Mouse (Mus musculus) liver, adult 2 months (tissue): ENCODE results near the gene Rapgefl1. TPM values are rescaled to one million over a fixed set of nuclear protein-coding genes. Genes with fewer than 3 reads are reported as not detected.

Experiments
- DNase-seq: peaks from one replicate; pipeline ENCODE4 v3.0.0-alpha.2; 2011; ENCODE audit warnings: low read depth, low spot score; ENCODE audit errors: extremely low read depth
- H3K27ac ChIP-seq: fragments of 200-500 bp; replicated peaks from 2 replicates; pipeline ENCODE4 v1.5.1; 2012; ENCODE audit warnings: low read depth, mild to moderate bottlenecking, control low read depth, inconsistent platforms, low read length; ENCODE audit not compliant: insufficient read depth
- H3K27me3 ChIP-seq: fragments of 200-500 bp; 2 replicates; pipeline ENCODE4 v1.6.1; 2012; ENCODE audit warnings: mild to moderate bottlenecking, moderate library complexity, low read length, inconsistent platforms; ENCODE audit not compliant: control insufficient read depth, insufficient read depth
- H3K36me3 ChIP-seq: fragments of 200-500 bp; 2 replicates; pipeline ENCODE4 v1.6.1; 2012; ENCODE audit warnings: low read length, inconsistent platforms; ENCODE audit not compliant: control insufficient read depth, insufficient read depth
- H3K4me1 ChIP-seq: fragments of 200-500 bp; 2 replicates; pipeline ENCODE4 v1.6.1; 2011; ENCODE audit warnings: low read length; ENCODE audit not compliant: control insufficient read depth, insufficient read depth
- H3K4me3 ChIP-seq: fragments of 200-500 bp; 2 replicates; pipeline ENCODE4 v1.5.1; 2011; ENCODE audit warnings: low read depth, mild to moderate bottlenecking, control low read depth, low read length, moderate library complexity; ENCODE audit not compliant: insufficient read depth
- H3K79me2 ChIP-seq: fragments of 200-500 bp; 2 replicates; pipeline ENCODE4 v1.6.1; 2012; ENCODE audit warnings: inconsistent platforms, mild to moderate bottlenecking, low read length, moderate library complexity; ENCODE audit not compliant: control insufficient read depth, insufficient read depth
- H3K9ac ChIP-seq: fragments of 200-500 bp; 2 replicates; pipeline ENCODE4 v1.6.1; 2012; ENCODE audit warnings: low read depth, mild to moderate bottlenecking, control low read depth, inconsistent platforms, low read length
- CTCF ChIP-seq: fragments of 200-500 bp; IDR thresholded peaks from 2 replicates; pipeline ENCODE4 v1.5.1; 2011; ENCODE audit warnings: low read depth, low read length, control low read depth
- POLR2A ChIP-seq: fragments of 200-500 bp; IDR thresholded peaks from 2 replicates; pipeline ENCODE4 v1.6.1; 2011; ENCODE audit warnings: low read length, control low read depth; ENCODE audit not compliant: insufficient read depth; ENCODE audit errors: extremely low read depth
- WGBS: fragments of 180-500 bp; shearing (Covaris S2); methylation state at CpG from one replicate; pipeline ENCODE4 v1.1.7; 2018; 5-methylcytosine and 5-hydroxymethylcytosine counted together
- polyA plus RNA-seq: library from polyadenylated mRNA; depleted of rRNA; stranded (reverse); fragments of >200 nt; gene quantifications from 2 replicates; pipeline ENCODE4 v1.2.3, GENCODE M21; 2012
- total RNA-seq: library from RNA; depleted of rRNA; stranded (reverse); fragments of >200 nt; gene quantifications from 2 replicates; pipeline ENCODE4 v1.2.3, GENCODE M21; 2014

Rapgefl1 gene
- total and polyA plus RNA-seq, 2 experiments, result 0.18 to 1.9 TPM

DNA sequence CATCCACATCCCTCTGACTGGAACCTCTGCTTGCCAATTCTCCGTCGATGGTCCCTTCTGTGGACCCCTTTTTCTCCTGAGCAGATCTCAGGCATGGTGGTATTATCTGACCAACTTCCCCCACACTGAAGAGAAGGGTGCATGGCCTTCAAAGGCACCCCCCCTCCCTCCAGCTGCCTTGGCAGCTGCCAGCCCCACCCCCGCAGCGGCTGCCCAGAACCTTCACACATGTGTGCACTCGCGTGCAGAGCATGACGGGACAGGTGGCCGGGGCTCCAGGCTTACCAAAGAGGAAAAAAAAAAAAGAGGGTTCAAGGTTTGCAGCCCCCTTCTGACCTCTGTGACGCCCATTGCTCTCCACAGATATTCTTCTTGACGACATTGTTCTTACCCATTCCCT, 3.3 kb downstream of the Rapgefl1 start:
- no peak for DNase-seq
- peaks cover 2% of the 10 kb centered on the region; the same call in 1 of the 2 replicates for H3K27me3 ChIP-seq
- H3K79me2 ChIP-seq, result no peaks in the 10 kb centered on the region
- WGBS, result 84% methylated on average over 10 of the region's 10 CpGs
- no peak overlapping the region for H3K27ac ChIP-seq
- no peaks in the 10 kb centered on the region for H3K36me3 ChIP-seq
- H3K9ac ChIP-seq, result no peak overlapping the region
- no peak overlapping the region for H3K4me3 ChIP-seq
- TF ChIP-seq POLR2A, result no peak
- TF ChIP-seq CTCF, result no peak
- H3K4me1 ChIP-seq, result peaks cover 2% of the 10 kb centered on the region; the same call in 1 of the 2 replicates

DNA sequence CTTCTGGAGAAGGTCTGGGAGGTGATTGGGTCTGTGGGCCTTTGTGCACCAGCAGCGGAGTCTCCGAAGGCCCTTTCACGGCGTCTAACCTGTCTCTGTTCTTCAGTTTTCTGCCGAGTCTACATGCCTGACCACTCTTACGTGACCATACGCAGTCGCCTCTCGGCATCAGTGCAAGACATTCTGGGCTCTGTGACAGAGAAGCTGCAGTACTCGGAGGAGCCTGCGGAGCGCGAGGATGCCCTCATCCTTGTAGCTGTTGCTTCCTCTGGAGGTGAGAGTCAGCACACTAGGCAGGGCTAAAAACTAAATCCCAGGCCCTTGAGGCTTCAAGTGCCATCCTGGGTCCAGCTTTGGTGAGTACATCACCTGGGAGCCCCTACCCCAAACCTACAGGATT, 9.4 kb downstream of the Rapgefl1 start:
- H3K27me3 ChIP-seq, result no peaks in the 10 kb centered on the region
- no peak overlapping the region for H3K9ac ChIP-seq
- H3K27ac ChIP-seq, result no peak overlapping the region
- no peaks in the 10 kb centered on the region for H3K79me2 ChIP-seq
- H3K4me3 ChIP-seq, result no peak overlapping the region
- H3K36me3 ChIP-seq, result no peaks in the 10 kb centered on the region
- no peak for TF ChIP-seq POLR2A
- TF ChIP-seq CTCF, result no peak
- DNase-seq, result no peak
- no peaks in the 10 kb centered on the region for H3K4me1 ChIP-seq
- WGBS, result 79% methylated on average over 13 of the region's 13 CpGs

DNA sequence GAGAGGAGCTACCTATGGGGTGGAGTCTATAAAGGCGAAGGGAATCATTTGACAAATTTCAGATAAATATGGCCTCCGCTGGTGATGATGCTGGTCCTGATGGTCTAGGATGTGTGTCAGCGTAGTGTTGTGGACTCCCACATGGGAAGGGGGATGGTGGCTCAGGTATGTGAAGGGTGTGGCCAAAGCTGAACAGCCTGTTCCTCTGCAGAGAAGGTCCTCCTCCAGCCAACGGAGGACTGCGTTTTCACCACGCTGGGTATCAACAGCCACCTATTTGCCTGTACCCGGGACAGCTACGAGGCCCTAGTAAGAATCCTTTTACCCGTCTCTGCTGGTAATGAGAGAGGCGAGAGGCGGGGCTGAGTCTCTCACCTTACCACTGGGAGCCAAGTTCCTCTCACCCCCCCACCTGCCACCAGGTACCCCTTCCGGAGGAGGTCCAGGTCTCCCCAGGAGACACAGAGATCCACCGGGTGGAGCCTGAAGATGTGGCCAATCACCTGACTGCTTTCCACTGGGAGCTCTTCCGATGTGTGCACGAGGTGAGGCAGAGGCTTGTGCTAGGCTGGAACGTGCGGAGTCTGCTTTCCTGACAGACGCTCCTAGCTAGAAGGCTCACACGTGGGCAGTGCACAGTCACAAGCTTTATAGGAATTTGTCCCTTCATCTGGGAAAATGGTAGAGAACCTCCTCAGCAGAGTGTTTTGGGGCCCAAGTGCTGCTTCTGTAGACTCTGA, 10.4 kb downstream of the Rapgefl1 start:
- no peaks in the 10 kb centered on the region for H3K79me2 ChIP-seq
- no peaks in the 10 kb centered on the region for H3K27me3 ChIP-seq
- no peak overlapping the region for H3K4me3 ChIP-seq
- no peaks in the 10 kb centered on the region for H3K36me3 ChIP-seq
- H3K9ac ChIP-seq, result no peak overlapping the region
- WGBS, result 81% methylated on average over 19 of the region's 19 CpGs
- no peaks in the 10 kb centered on the region for H3K4me1 ChIP-seq
- TF ChIP-seq CTCF, result no peak
- no peak for TF ChIP-seq POLR2A
- no peak overlapping the region for H3K27ac ChIP-seq
- DNase-seq, result no peak

DNA sequence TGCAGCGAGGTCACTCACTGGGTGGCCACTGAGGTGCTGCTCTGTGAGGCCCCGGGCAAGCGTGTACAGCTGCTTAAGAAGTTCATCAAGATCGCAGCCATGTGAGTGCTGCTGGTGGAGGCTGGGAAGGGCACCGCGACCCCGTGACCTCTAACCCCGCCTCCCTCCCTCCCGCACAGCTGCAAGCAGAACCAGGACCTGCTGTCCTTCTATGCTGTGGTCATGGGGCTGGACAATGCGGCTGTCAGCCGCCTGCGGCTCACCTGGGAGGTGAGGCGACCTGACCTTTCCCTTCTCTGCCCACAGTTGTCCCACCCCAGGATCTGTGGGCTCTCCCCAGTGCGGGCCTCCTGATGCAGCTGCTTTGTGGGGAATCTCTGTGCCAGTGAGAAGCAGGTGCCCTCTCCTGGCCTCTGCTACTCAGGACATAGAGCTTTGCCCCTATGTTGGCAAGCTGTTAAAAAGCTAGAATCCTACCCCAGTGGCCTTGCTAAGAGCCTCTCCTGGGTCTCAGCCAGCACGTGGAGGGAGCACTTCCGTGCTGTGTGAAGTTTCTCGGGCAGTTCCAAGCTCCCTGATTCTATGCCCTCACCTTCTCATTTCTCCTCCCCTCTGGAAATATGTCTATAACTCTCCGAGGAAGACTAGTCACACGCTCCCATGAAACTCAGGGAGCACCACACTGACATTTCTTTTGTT, 12.8 kb downstream of the Rapgefl1 start:
- Histone ChIP-seq H3K9ac (no peak overlapping the region), H3K27ac (no peak overlapping the region), H3K4me1 (no peaks in the 10 kb centered on the region), H3K79me2 (no peaks in the 10 kb centered on the region), H3K27me3 (no peaks in the 10 kb centered on the region), H3K36me3 (no peaks in the 10 kb centered on the region), H3K4me3 (no peak overlapping the region; the same call in 1 of the 2 replicates)
- no peak for DNase-seq
- WGBS, result 28% methylated on average over 19 of the region's 19 CpGs
- TF ChIP-seq CTCF (no peak), POLR2A (no peak)

DNA sequence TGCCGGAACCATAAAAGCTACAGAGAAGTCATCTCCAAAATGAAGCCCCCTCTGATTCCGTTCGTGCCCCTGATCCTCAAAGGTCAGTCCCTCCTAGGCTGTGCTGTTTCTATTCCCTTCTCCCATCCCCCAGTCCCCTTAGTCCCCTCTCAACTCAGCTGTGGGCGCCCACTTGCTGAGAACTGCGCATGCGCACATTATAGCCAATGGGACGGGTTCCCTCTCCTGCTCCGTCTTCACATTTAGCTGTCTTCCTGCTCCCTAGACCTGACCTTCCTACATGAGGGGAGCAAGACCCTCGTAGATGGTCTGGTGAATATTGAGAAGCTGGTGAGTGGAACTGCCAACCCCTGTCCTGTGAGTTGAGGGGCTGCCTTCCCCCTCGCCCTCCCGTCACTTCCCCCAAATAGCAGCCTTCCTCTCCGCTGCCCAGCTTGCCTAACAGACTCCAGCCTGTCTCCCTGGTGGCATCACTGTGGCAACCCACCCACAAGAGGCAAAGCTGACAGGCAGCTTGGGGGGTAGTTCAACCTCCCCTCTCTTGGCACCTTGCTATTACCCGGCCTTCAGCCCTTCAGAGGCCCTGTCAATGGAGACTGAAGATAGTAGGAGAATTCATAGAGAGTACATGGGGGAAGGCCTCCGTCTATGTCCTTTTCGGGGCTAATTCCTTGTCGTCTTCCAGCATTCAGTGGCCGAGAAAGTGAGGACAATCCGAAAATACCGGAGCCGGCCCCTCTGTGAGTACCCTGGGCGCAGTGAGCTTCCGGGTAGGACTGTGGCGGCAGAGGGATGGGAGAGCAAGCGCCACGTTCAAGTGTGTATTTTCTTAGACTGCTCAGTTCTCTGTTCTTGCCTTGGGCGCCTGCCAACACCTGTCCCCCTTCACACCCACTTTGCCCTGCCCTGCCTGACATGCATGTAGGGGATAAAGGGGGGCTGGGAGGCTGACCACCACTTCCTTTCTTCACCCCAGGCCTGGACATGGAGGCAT, 13.8 kb downstream of the Rapgefl1 start:
- no peaks in the 10 kb centered on the region for H3K4me1 ChIP-seq
- TF ChIP-seq POLR2A, result no peak
- TF ChIP-seq CTCF, result no peak
- no peaks in the 10 kb centered on the region for H3K79me2 ChIP-seq
- H3K36me3 ChIP-seq, result no peaks in the 10 kb centered on the region
- no peak overlapping the region for H3K9ac ChIP-seq
- no peak for DNase-seq
- no peak overlapping the region for H3K4me3 ChIP-seq
- WGBS, result 87% methylated on average over 26 of the region's 26 CpGs
- H3K27ac ChIP-seq, result no peak overlapping the region
- H3K27me3 ChIP-seq, result no peaks in the 10 kb centered on the region
